Mouse (Mus musculus) stomach, postnatal 0 days (tissue): ENCODE data around the gene Rbms3.

Experiments
- CTCF ChIP-seq: IDR thresholded peaks from 2 replicates; pipeline ENCODE4 v1.5.1; 2016; ENCODE audit warnings: antibody characterized with exemption, low read depth, mild to moderate bottlenecking, moderate library complexity
- EP300 ChIP-seq: optimal IDR thresholded peaks from 2 replicates; pipeline ENCODE3; 2016; ENCODE audit warnings: antibody characterized with exemption

GRCm38 (mm10) chr9:117491866-117492265, 137.8 kb downstream of the Rbms3 start:
- TF ChIP-seq CTCF (no peak), EP300 (no peak)
